Mouse (Mus musculus): ENCODE results near the gene Olfr671. TPM values are rescaled to one million over a fixed set of nuclear protein-coding genes. Genes with fewer than 3 reads are reported as not detected.
"Not testable (repeated sequence)": the region's sequence is repeated elsewhere in the genome, so short reads cannot be mapped to it uniquely, and the experiment has no call there.

Olfr671 gene
- polyA plus RNA-seq (2016; fragmentation: Nextera tagmentation; extraction: Ambion mirVana), result not detected in 2 replicates

- Histone ChIP-seq H3K9me3 (replicated peaks) (0 out of 2 replicates have a peak, but pooled peaks cover 7% of the 10 kb centered on the region), H3K4me3 (no peak within 1 kb of the TSS), H3K4me1 (no peaks in the 10 kb centered on the region), H3K27ac (replicated peaks) (no peak within 1 kb of the TSS), H3K27me3 (ENCODE audit: low read depth, poor library complexity, severe bottlenecking) (no peaks in the 10 kb centered on the region), H3K36me3 (no peaks in the 10 kb centered on the region)
- no peak for DNase-seq (ENCODE audit: low spot score)
- 72% methylated on average over 1 of the region's 1 CpGs for WGBS
Measured at GRCm38 (mm10) chr7:104979026-104979425, at the start of gene Olfr671. TSS of gene Olfr671 (minus strand) at chr7:104979126.

GRCm38 (mm10) chr7:105028360-105028759, 49.4 kb upstream of the Olfr671 start, which contains the start of gene Olfr675:
TSS of gene Olfr675 (minus strand) at chr7:105028460.
- no peaks in the 10 kb centered on the region for H3K27me3 ChIP-seq (ENCODE audit: low read depth, poor library complexity, severe bottlenecking)
- H3K4me3 ChIP-seq, result no peak within 1 kb of the TSS
- no peaks in the 10 kb centered on the region for H3K36me3 ChIP-seq
- 89% methylated on average over 1 of the region's 1 CpGs for WGBS
- no peaks in the 10 kb centered on the region for H3K9me3 ChIP-seq (replicated peaks)
- H3K27ac ChIP-seq (replicated peaks), result no peak within 1 kb of the TSS
- no peaks in the 10 kb centered on the region for H3K4me1 ChIP-seq
- no peak for DNase-seq (ENCODE audit: low spot score)

DNA sequence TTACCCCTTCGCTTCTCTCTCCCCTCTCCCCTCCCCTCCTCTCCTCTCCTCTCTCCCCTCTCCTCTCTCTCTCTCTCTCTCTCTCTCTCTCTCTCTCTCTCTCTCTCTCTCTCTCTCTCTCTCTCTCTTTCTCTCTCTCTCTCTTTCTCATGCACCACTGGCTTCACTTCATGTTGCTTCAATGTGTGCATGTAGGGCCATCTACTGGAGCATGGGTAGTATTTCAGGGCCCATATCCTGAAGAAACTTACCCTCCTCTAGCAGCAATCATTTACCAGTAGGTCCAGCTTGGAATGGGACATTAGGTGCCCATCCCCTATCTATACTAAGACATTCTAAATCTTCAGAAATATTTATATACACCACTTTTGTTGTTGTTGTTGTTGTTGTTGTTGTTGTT, 43.6 kb upstream of the Olfr671 start:
- 54% methylated on average over 1 of the region's 1 CpGs for WGBS
- H3K27ac ChIP-seq (replicated peaks), result no peak overlapping the region
- H3K27me3 ChIP-seq (ENCODE audit: low read depth, poor library complexity, severe bottlenecking), result no peaks in the 10 kb centered on the region
- H3K4me3 ChIP-seq, result no peak overlapping the region
- H3K4me1 ChIP-seq, result no peaks in the 10 kb centered on the region
- no peak for DNase-seq (ENCODE audit: low spot score)
- H3K36me3 ChIP-seq, result no peaks in the 10 kb centered on the region
- H3K9me3 ChIP-seq (replicated peaks), result no peaks in the 10 kb centered on the region

DNA sequence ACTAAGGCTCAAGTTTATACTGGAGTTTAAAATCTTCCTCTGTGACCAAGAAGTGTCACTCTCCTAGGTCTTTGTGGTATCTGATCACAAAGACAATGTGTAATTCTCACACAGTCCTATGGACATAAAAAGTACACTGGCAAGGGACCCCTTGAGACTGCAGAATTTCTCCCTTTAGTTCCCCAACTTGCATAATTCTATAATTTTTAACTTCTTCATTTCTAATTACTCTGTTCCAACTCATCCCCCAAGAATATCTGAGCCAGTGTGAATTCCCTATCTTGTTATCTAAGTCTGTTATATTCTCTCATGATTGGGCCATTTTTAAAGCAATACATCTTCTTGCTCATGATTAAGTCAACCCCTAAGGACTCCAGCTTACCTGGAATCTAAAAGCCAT, 23.0 kb upstream of the Olfr671 start, which contains the start of gene Olfr672:
TSS of gene Olfr672 (minus strand) at position 101 of the 400 bp plus-strand sequence.
- H3K27ac ChIP-seq (replicated peaks), result no peak within 1 kb of the TSS
- H3K4me3 ChIP-seq, result no peak within 1 kb of the TSS
- H3K27me3 ChIP-seq (ENCODE audit: low read depth, poor library complexity, severe bottlenecking), result no peaks in the 10 kb centered on the region
- no peaks in the 10 kb centered on the region for H3K4me1 ChIP-seq
- H3K36me3 ChIP-seq, result no peaks in the 10 kb centered on the region
- DNase-seq (ENCODE audit: low spot score), result no peak
- H3K9me3 ChIP-seq (replicated peaks), result no peaks in the 10 kb centered on the region

- H3K4me1 ChIP-seq; H3K9me3 ChIP-seq (replicated peaks); DNase-seq (ENCODE audit: low spot score); H3K27me3 ChIP-seq (ENCODE audit: low read depth, poor library complexity, severe bottlenecking); H3K4me3 ChIP-seq; H3K27ac ChIP-seq (replicated peaks); H3K36me3 ChIP-seq: not testable (repeated sequence)
- 76% methylated on average over 2 of the region's 2 CpGs for WGBS
Measured at GRCm38 (mm10) chr7:104972507-104972906, 6.4 kb downstream of the Olfr671 start.

DNA sequence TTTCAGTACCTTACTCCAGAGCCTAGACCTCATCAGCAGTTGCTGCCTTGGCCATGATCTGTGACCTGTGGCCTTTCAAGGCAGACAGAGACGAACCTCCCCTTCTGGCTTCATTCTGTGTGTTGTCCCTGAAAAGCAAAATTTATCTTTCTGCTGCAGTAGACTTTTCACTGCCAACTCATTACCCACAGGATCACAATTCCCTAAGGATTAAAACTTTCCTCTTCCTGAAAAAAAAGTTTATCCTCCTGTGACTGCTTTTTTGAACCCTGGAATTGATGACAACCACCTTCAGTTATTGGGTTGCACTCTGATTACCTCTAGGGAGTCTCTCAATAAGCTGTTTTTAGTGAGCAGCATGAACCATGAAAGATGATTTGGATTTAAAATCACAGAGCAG, 16.4 kb downstream of the Olfr671 start, which contains the start of gene Olfr670:
TSS of gene Olfr670 (minus strand) at position 101 of the 400 bp plus-strand sequence.
- H3K9me3 ChIP-seq (replicated peaks), result 0 out of 2 replicates have a peak, but pooled peaks cover 4% of the 10 kb centered on the region
- no peaks in the 10 kb centered on the region for H3K36me3 ChIP-seq
- no peak within 1 kb of the TSS for H3K4me3 ChIP-seq
- 71% methylated on average over 1 of the region's 1 CpGs for WGBS
- H3K27ac ChIP-seq (replicated peaks), result no peak within 1 kb of the TSS
- no peaks in the 10 kb centered on the region for H3K4me1 ChIP-seq
- DNase-seq (ENCODE audit: low spot score), result no peak
- H3K27me3 ChIP-seq (ENCODE audit: low read depth, poor library complexity, severe bottlenecking), result no peaks in the 10 kb centered on the region

GRCm38 (mm10) chr7:104950234-104950633, 28.7 kb downstream of the Olfr671 start:
- H3K9me3 ChIP-seq (replicated peaks); H3K36me3 ChIP-seq; H3K4me1 ChIP-seq; DNase-seq (ENCODE audit: low spot score); H3K27me3 ChIP-seq (ENCODE audit: low read depth, poor library complexity, severe bottlenecking); H3K4me3 ChIP-seq; H3K27ac ChIP-seq (replicated peaks): not testable (repeated sequence)
- 95% methylated on average over 16 of the region's 16 CpGs for WGBS

DNA sequence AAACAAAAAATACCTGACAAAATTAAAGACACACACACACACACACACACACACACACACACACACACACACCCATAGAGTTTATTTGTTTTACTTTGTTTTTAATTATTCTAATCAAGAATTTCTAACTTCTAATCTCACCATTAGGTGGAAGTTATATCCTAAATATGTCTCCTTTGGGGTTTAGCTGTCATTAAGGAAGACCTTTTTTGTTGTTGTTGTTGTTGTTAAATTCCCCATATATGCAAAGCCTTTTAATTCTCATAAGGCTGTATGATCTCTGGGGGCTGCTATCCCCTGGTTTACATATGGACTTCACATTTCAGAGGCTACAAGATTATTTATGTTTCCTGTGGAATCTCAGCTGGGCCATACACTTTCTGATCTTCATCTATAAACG, 45.0 kb downstream of the Olfr671 start, which contains the start of gene Olfr669:
TSS of gene Olfr669 (plus strand) at position 301 of the 400 bp plus-strand sequence.
- WGBS, result 84% methylated on average over 1 of the region's 1 CpGs
- no peak for DNase-seq (ENCODE audit: low spot score)
- Histone ChIP-seq H3K36me3 (no peaks in the 10 kb centered on the region), H3K27me3 (ENCODE audit: low read depth, poor library complexity, severe bottlenecking) (no peaks in the 10 kb centered on the region), H3K27ac (replicated peaks) (no peak within 1 kb of the TSS), H3K4me1 (no peaks in the 10 kb centered on the region), H3K4me3 (no peak within 1 kb of the TSS), H3K9me3 (replicated peaks) (no peaks in the 10 kb centered on the region)

DNA sequence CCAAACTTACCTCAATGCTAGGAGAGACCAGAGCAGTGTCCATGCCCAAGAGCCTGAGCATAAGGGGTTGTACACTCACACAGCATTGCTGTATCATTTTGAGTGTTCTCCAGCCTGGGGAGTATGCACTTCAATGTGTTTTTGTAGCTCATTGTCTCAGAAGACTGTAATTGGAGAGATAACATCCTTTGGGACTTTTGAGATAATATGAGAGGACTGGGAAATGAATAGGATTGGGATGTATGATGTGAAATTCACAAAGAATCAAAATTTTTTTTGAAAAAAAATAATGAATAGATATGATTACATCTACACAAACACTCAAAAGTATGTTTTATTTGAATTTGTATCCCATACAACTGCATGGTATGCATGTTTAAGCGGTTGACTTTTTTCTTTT, 51.0 kb downstream of the Olfr671 start, which contains the start of gene Olfr668:
TSS of gene Olfr668 (minus strand) at position 101 of the 400 bp plus-strand sequence.
- Histone ChIP-seq H3K9me3 (replicated peaks) (no peaks in the 10 kb centered on the region), H3K4me3 (no peak within 1 kb of the TSS), H3K36me3 (no peaks in the 10 kb centered on the region), H3K27me3 (ENCODE audit: low read depth, poor library complexity, severe bottlenecking) (no peaks in the 10 kb centered on the region), H3K4me1 (no peaks in the 10 kb centered on the region), H3K27ac (replicated peaks) (no peak within 1 kb of the TSS)
- 80% methylated on average over 1 of the region's 1 CpGs for WGBS
- no peak for DNase-seq (ENCODE audit: low spot score)

Other genes starting within 250 kb of the Olfr671 start
- not detected in 2 replicates for gene Usp17le, start 201.7 kb downstream of the Olfr671 start, polyA plus RNA-seq (2016; fragmentation: Nextera tagmentation; extraction: Ambion mirVana)
- gene Usp17lb, start 136.5 kb downstream of the Olfr671 start, polyA plus RNA-seq (2016; fragmentation: Nextera tagmentation; extraction: Ambion mirVana), result not detected in 2 replicates
- not detected in 2 replicates for gene Usp17la, start 122.1 kb downstream of the Olfr671 start, polyA plus RNA-seq (2016; fragmentation: Nextera tagmentation; extraction: Ambion mirVana)
- not detected in 2 replicates for gene Olfr665, start 101.1 kb downstream of the Olfr671 start, polyA plus RNA-seq (2016; fragmentation: Nextera tagmentation; extraction: Ambion mirVana)
- not detected in 2 replicates for gene Olfr666, start 83.2 kb downstream of the Olfr671 start, polyA plus RNA-seq (2016; fragmentation: Nextera tagmentation; extraction: Ambion mirVana)
- gene Olfr667, start 57.6 kb downstream of the Olfr671 start, polyA plus RNA-seq (2016; fragmentation: Nextera tagmentation; extraction: Ambion mirVana), result not detected in 2 replicates
- not detected in 2 replicates for gene Olfr668, start 51.1 kb downstream of the Olfr671 start, polyA plus RNA-seq (2016; fragmentation: Nextera tagmentation; extraction: Ambion mirVana)
- not detected in 2 replicates for gene Olfr669, start 44.9 kb downstream of the Olfr671 start, polyA plus RNA-seq (2016; fragmentation: Nextera tagmentation; extraction: Ambion mirVana)
- gene Olfr670, start 16.5 kb downstream of the Olfr671 start, polyA plus RNA-seq (2016; fragmentation: Nextera tagmentation; extraction: Ambion mirVana), result not detected in 2 replicates
- not detected in 2 replicates for gene Olfr672, start 22.9 kb upstream of the Olfr671 start, polyA plus RNA-seq (2016; fragmentation: Nextera tagmentation; extraction: Ambion mirVana)
- not detected in 2 replicates for gene Olfr675, start 49.3 kb upstream of the Olfr671 start, polyA plus RNA-seq (2016; fragmentation: Nextera tagmentation; extraction: Ambion mirVana)
- gene Olfr676, start 53.6 kb upstream of the Olfr671 start, polyA plus RNA-seq (2016; fragmentation: Nextera tagmentation; extraction: Ambion mirVana), result not detected in 2 replicates
- not detected in 2 replicates for gene Olfr677, start 72.2 kb upstream of the Olfr671 start, polyA plus RNA-seq (2016; fragmentation: Nextera tagmentation; extraction: Ambion mirVana)
- gene Olfr678, start 85.3 kb upstream of the Olfr671 start, polyA plus RNA-seq (2016; fragmentation: Nextera tagmentation; extraction: Ambion mirVana), result not detected in 2 replicates
- not detected in 2 replicates for gene Olfr679, start 102.1 kb upstream of the Olfr671 start, polyA plus RNA-seq (2016; fragmentation: Nextera tagmentation; extraction: Ambion mirVana)
- gene Olfr680-ps1, start 113.7 kb upstream of the Olfr671 start, polyA plus RNA-seq (2016; fragmentation: Nextera tagmentation; extraction: Ambion mirVana), result not detected in 2 replicates
- not detected in 2 replicates for gene Olfr681, start 137.7 kb upstream of the Olfr671 start, polyA plus RNA-seq (2016; fragmentation: Nextera tagmentation; extraction: Ambion mirVana)
- not detected in 2 replicates for gene Olfr683, start 167.9 kb upstream of the Olfr671 start, polyA plus RNA-seq (2016; fragmentation: Nextera tagmentation; extraction: Ambion mirVana)
- not detected in 2 replicates for gene Olfr684, start 184.5 kb upstream of the Olfr671 start, polyA plus RNA-seq (2016; fragmentation: Nextera tagmentation; extraction: Ambion mirVana)
- gene Olfr685, start 206.9 kb upstream of the Olfr671 start, polyA plus RNA-seq (2016; fragmentation: Nextera tagmentation; extraction: Ambion mirVana), result not detected in 2 replicates
- not detected in 2 replicates for gene Olfr686, start 228.4 kb upstream of the Olfr671 start, polyA plus RNA-seq (2016; fragmentation: Nextera tagmentation; extraction: Ambion mirVana)